Mouse (Mus musculus) heart, postnatal 4 days (tissue): ENCODE data around the gene Phf6. TPM values are rescaled to one million over a fixed set of nuclear protein-coding genes. Genes with fewer than 3 reads are reported as not detected.
"Not testable (repeated sequence)": the region's sequence is repeated elsewhere in the genome, so short reads cannot be mapped to it uniquely, and the experiment has no call there.

Experiments used
- DNase-seq: peaks from one replicate; pipeline ENCODE4 v3.0.0; 2021
- total RNA-seq, 2 experiments: library from RNA; stranded (reverse); gene quantifications; 2 replicates each; pipeline ENCODE4 v1.2.3; 2021

Gene Phf6
- total RNA-seq, 2 experiments from 2014 or later, result 8.8 to 9.5 TPM

- no peak for DNase-seq
Measured at GRCm38 (mm10) chrX:52978576-52978975, 66.5 kb downstream of the Phf6 start.

- DNase-seq, result no peak
Measured at GRCm38 (mm10) chrX:52981378-52981777, 69.3 kb downstream of the Phf6 start.

GRCm38 (mm10) chrX:52987905-52988783 lies 76.1 kb downstream of the Phf6 start, which contains the start of gene Hprt:
Gene Hprt, plus strand, starts transcription at chrX:52988137.
- DNase-seq, result peak; percentile 88

GRCm38 (mm10) chrX:52994726-52995125 lies 82.7 kb downstream of the Phf6 start:
- not testable (repeated sequence) for DNase-seq

GRCm38 (mm10) chrX:53004887-53005286 lies 92.8 kb downstream of the Phf6 start:
- not testable (repeated sequence) for DNase-seq

GRCm38 (mm10) chrX:53006062-53006461 lies 94.0 kb downstream of the Phf6 start:
- no peak for DNase-seq

Other genes starting within 250 kb of the Phf6 start
- gene Ccdc160, start 121.1 kb upstream of the Phf6 start, total RNA-seq, result under 1 TPM; 0.16 to 0.64 TPM
- 100 to 1,000 TPM; 105 to 128 TPM for gene Hprt, start 75.9 kb downstream of the Phf6 start, total RNA-seq